Mouse (Mus musculus) lung, postnatal 4 days (tissue): Measurements from ENCODE around the gene Mindy1.
"Not testable (repeated sequence)": the region's sequence is repeated elsewhere in the genome, so short reads cannot be mapped to it uniquely, and the experiment has no call there.

Source experiments
- DNase-seq, 2 experiments: peaks; one replicate each; pipeline ENCODE4 v3.0.0; 2021

Gene Mindy1

GRCm38 (mm10) chr3:95324454-95325144 is 43.5 kb downstream of the Mindy1 start:
- DNase-seq, result no peak

- no peak for DNase-seq
Measured at GRCm38 (mm10) chr3:95328803-95329404, 47.8 kb downstream of the Mindy1 start.

- no peak for DNase-seq
Measured at GRCm38 (mm10) chr3:95331528-95331927, 50.4 kb downstream of the Mindy1 start.

- no peak for DNase-seq
Measured at GRCm38 (mm10) chr3:95337345-95337744, 56.2 kb downstream of the Mindy1 start.

- no peak for DNase-seq
Measured at GRCm38 (mm10) chr3:95338251-95338650, 57.1 kb downstream of the Mindy1 start.

GRCm38 (mm10) chr3:95343356-95344000 is 62.3 kb downstream of the Mindy1 start:
- not testable (repeated sequence) for DNase-seq
